In genomic region chr4:47280126-47280525, GRCm38 (mm10) we compare ENCODE assay signal across 11 mouse cellular contexts.
"Had no signal": no experiment of that assay in that cellular context is flagged by ENCODE, and none has a peak within 500 bp of the region (broad histone marks: within the 10 kb centered on the region; RNA-seq: fewer than 3 reads in every experiment).

No protein-coding gene starts in this region.

- H3K27me3 ChIP-seq: limb, embryonic 13.5 days; midbrain, embryonic 13.5 days had no signal

- H3K9me3 ChIP-seq: limb, embryonic 13.5 days; midbrain, embryonic 13.5 days; stomach, embryonic 15.5 days had no signal

- H3K27ac ChIP-seq: kidney, postnatal 0 days; limb, embryonic 13.5 days; liver, embryonic 14.5 days; midbrain, embryonic 13.5 days; stomach, embryonic 15.5 days had no signal

- H3K9ac ChIP-seq: limb, embryonic 13.5 days; liver, embryonic 14.5 days; midbrain, embryonic 13.5 days; stomach, embryonic 15.5 days had no signal

- H3K4me1 ChIP-seq: midbrain, embryonic 13.5 days; stomach, embryonic 15.5 days had no signal

- H3K4me3 ChIP-seq: limb, embryonic 13.5 days; midbrain, embryonic 13.5 days; stomach, embryonic 15.5 days had no signal

- DNase-seq: kidney, postnatal 36 days; left cerebral cortex, postnatal 4 days; lung, adult 18-20 months; lung, postnatal 36 days; right cerebral cortex, postnatal 14 days; thymus, postnatal 4 days had no signal

- H3K36me3 ChIP-seq: limb, embryonic 13.5 days; midbrain, embryonic 13.5 days; stomach, embryonic 15.5 days had no signal
